Mouse (Mus musculus) left cerebral cortex, postnatal 36 days (tissue): ENCODE results near the gene Psmd9. TPM values are rescaled to one million over a fixed set of nuclear protein-coding genes. Genes with fewer than 3 reads are reported as not detected.
A peak's percentile ranks its signal among the peaks of the same experiment; 100 is the strongest.

Experiments used
- DNase-seq, 2 experiments: peaks; one replicate each; pipeline ENCODE4 v3.0.0; 2021 to 2022; ENCODE audit warnings: low spot score in 2 of 2, mixed read lengths in 1 of 2
- intact Hi-C: fragments of 180-260 bp; cut with DNase I; formaldehyde crosslinking; loops from one replicate; pipeline ENCODE4 v1.15.1; 2025
- total RNA-seq, 2 experiments: library from RNA; stranded (reverse); gene quantifications; 2 replicates each; pipeline ENCODE4 v1.2.3; 2021

Psmd9 gene
- total RNA-seq: 10 to 100 TPM; 28.6 to 29.6 TPM

DNA sequence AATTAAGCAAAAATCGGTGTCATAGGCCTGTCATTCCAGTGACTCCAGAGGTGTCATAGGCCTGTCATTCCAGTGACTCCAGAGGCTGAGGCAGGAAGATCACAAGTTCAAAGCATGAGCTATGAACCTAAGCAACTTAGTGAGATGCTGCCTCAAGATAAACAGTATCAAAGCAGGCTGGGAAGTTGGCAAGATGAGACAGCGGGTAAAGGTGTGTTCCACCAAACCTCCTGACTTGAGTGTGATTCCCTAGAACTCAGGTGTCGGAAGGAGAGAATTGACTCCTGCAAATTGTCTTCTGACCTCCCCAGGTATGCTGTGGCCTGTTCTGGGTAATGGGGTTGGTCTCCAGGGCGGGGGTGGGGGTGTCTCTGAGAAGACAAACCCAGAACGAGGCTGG is at the start of gene Psmd9:
Psmd9 (plus strand) TSS at position 130 of the 400 bp plus-strand sequence.
- DNase-seq: no peak
- intact Hi-C loops: no loop called here

DNA sequence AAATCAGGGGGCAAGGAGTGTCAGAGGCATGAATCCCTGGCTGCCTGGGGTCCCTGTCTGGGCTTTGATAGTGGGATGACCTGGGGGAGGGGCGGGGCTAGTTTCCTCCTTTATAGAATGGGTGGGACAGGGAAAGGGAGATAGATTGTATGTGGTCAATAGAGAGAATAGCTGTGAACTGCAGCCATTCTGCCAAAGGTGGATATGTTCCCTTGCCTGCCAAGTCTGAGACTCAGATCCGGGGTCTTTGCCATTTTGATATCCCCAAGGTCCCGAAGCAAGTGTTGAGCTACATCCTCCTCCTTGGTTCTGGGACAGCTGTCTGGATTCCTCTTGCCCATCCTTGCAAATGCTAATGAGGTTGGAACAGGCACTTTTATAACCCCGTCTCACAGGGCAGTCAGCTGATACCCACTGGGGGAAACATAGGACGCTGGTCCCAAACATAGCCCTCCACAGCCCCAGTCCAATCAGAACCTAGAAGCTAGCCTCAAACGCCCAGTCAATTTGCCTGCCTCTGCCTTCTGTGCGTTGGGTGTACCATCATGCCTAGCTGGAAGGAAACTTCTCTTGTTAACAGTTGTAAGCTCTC is 48.5 kb upstream of the Psmd9 start:
- DNase-seq: no peak
- intact Hi-C loops: no loop called here

- no peak for DNase-seq
- intact Hi-C loops: no loop called here
Measured at GRCm38 (mm10) chr5:123122181-123122580, 47.0 kb upstream of the Psmd9 start.

DNA sequence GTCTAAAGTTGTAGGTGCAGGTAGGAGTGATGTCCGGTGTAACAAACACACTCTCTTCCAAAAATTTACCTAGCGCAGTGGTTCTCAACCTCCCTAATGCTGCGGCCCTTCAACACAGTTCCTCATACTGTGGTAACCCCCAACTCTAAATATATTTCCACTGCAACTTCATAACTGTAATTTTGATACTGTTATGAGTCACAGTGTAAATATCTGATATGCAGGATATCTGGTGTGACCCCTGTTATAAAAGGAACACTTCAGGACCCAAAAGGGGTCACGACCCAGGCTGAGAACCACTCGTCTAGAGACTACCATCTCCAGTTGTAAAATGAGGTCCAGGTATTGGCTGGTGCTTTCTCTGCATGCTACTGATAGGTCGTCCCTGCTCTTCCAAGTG is 44.1 kb upstream of the Psmd9 start:
- intact Hi-C loops: no loop called here
- no peak for DNase-seq

GRCm38 (mm10) chr5:123125638-123126406 is 43.4 kb upstream of the Psmd9 start:
- intact Hi-C loops: no loop called here
- DNase-seq: no peak

- intact Hi-C loops: no loop called here
Measured at GRCm38 (mm10) chr5:123127031-123127430, 42.2 kb upstream of the Psmd9 start.

DNA sequence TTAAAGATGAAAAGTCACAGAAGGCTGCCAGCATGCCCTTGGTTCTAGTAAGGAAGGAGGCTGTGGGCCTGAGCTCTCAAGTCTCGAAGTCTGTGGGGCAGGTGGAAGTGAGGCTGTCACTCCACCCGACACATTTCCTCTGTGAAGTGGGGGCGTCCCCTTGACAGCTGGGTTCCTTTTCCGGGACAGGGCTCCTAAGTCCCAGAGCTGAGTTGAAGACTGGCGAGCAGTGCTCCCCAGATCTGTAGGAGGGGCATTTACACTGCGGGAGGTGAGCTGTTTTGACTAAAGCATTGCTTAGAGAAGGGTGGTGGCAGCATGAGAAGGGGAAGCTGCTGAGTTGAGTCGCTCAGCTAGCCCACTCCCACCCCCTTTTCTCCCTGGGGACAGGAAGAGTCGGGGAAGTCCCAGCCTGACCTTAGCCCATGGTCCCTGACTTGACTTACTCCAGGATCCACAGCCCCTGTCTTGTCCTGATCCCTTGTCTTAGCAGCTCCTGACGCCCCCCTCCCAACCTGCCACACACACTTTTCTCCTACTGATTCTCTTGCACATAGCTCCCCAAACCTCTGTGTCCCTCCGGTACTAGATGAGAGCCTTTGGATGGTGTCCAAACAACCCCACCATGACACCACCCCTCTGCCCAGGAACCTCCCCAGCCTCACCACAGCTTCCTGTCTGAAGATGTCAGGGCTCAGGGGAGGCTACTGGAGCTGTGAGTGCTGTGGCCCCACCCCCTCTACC is 40.6 kb upstream of the Psmd9 start:
- DNase-seq: no peak
- intact Hi-C loops: no loop called here

More at GRCm38 (mm10) chr5:123127031-123127430, 42.2 kb upstream of the Psmd9 start:
- no peak for DNase-seq

DNA sequence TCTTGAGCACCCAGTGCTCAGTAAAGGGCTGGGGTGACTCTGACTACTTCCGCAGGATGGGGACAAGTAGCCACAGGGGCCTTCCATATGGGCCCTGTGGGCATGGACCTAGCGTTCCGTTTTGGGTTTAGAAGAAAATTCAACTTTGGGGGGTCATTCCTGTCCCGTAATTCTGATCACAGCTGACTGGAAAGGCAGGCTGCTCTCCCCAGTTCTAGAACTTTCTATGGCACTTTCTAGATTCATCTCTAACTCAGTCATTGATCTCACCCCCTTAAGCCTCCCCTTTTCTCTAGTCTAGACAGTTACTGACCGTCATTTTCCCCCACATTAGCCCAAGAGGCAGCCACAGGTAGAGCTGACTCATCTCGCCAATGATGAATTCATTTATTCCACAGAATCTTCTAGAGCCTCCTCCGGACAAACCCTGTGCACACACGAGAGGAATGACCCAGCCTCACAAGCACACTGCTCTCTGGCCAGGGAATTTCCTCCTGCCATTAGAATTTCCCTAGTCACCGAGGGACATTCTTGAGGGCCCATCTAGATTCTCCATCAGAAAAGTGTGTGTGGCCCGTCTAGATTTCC is 39.9 kb upstream of the Psmd9 start:
- intact Hi-C loops: no loop called here

GRCm38 (mm10) chr5:123130030-123130813 is 39.0 kb upstream of the Psmd9 start:
- intact Hi-C loops: loop anchor here (5.0 kb wide), 1 partner anchor 63 kb away; the partner anchor contains the start of gene Tmem120b
- DNase-seq: no peak

More for the DNA sequence above, 39.9 kb upstream of the Psmd9 start:
- DNase-seq: no peak

- DNase-seq: no peak
- intact Hi-C loops: loop anchor here (5.0 kb wide), 1 partner anchor 63 kb away; the partner anchor contains the start of gene Tmem120b
Measured at GRCm38 (mm10) chr5:123130814-123131148, 38.4 kb upstream of the Psmd9 start.

GRCm38 (mm10) chr5:123132308-123133071 is 36.7 kb upstream of the Psmd9 start, which contains the start of gene Rhof:
TSS of gene Rhof (minus strand) at chr5:123132692.
- intact Hi-C loops: loop anchor here (1.0 to 5.0 kb wide), 3 partner anchors 10 to 65 kb away; partner anchors contain the start of genes Setd1b and Tmem120b

DNA sequence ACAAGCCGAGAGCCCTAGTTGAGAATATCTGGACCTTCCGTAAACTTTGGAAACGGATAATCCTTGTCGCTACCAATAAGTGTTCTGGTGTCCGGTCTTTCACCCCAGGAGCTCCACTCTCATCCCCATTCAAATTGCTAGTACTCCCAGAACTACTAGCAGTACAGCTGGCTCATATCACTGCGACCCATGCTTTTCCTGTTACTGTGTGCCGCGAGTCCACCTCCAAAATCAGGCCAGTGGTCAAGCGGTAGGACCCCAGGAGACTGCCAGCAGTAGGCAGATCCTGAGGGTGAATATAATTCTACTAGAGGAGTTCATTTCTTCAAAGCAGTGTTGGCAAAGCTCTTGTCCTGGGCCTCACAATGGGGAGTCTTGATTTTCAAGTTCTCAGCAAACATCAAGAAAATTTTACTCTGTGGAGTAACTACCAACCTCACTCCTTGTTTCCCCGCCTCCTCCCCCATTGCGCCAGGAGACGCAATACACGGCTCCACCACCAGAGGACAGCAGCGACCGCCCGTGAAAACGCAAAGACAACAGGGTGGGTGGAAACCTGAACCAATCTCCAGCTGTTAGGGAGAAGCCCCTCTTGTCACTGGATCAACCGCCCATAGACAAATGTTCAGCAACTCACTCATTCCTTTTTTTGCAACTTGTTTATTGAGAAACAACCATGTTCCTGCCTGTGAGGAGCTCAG is 36.0 kb upstream of the Psmd9 start:
- intact Hi-C loops: loop anchor here (1.0 to 5.0 kb wide), 3 partner anchors 9 to 66 kb away; partner anchors contain the start of genes Setd1b and Tmem120b
- peak; percentile 86 to 90 for DNase-seq

More at GRCm38 (mm10) chr5:123132308-123133071, 36.7 kb upstream of the Psmd9 start, which contains the start of gene Rhof:
- peak; percentile 85 to 87 for DNase-seq

- no peak for DNase-seq
- intact Hi-C loops: loop anchor here (1.0 to 5.0 kb wide), 3 partner anchors 9 to 66 kb away; partner anchors contain the start of genes Setd1b and Tmem120b
Measured at GRCm38 (mm10) chr5:123133784-123134143, 35.4 kb upstream of the Psmd9 start.

GRCm38 (mm10) chr5:123134186-123134874 is 34.9 kb upstream of the Psmd9 start:
- intact Hi-C loops: loop anchor here (5.0 kb wide), 1 partner anchor 67 kb away; the partner anchor contains the start of gene Tmem120b
- DNase-seq: no peak

DNA sequence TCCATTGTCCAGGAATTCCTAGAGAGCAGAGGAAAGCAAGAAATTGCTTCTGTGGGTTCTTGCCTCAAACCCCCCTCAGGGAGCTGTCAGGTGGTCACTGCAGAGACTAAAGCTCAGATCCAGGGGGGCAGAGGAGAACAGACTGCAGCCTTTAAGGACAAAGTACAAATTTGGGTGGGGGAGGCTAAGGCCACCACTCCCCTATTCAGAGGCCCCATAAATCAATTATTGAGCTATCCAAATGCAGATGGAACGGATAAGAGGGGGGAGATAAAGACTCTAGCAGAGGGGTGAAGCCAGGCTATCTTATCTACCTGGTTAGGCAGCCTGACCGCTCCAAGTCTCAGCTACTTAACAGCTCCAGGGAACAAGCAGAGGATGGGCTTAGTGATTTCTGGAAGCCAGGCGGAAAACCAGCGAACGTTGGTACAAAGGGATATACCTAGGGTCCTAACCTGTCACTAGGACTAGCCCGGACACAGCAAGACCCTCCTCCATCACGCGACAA is 34.3 kb upstream of the Psmd9 start:
- intact Hi-C loops: loop anchor here (5.0 kb wide), 1 partner anchor 68 kb away; the partner anchor contains the start of gene Tmem120b

GRCm38 (mm10) chr5:123135471-123136360 is 33.5 kb upstream of the Psmd9 start:
- intact Hi-C loops: no loop called here
- DNase-seq: peak; percentile 62 to 79

More for the DNA sequence above, 34.3 kb upstream of the Psmd9 start:
- no peak for DNase-seq
